Mouse (Mus musculus): ENCODE data around the gene Fetub. TPM values are rescaled to one million over a fixed set of nuclear protein-coding genes. Genes with fewer than 3 reads are reported as not detected.

Fetub gene
- 0.16 and 0.22 TPM in 2 replicates for polyA plus RNA-seq (2012; rRNA removed)

DNA sequence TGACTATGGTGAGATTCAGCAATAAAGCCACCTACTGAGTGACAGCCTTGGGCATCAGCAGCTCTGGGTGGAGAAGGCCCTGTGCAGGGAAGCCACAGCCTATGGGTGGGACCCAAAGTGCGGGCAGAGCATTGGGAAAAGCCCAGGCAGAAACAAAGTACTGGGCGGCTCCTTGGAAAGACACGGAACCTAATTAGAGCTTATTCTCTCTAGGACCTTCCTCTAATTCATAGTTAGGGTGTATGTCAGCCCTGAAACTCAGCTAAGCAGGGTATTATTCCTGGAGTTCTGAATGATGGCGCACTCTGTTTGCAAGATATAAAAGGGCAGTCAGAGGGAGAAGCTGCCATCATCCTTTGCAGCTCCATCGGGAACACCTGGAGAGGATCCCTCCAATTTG is at the start of gene Fetub:
TSS of gene Fetub (plus strand) at position 301 of the 400 bp plus-strand sequence.

DNA sequence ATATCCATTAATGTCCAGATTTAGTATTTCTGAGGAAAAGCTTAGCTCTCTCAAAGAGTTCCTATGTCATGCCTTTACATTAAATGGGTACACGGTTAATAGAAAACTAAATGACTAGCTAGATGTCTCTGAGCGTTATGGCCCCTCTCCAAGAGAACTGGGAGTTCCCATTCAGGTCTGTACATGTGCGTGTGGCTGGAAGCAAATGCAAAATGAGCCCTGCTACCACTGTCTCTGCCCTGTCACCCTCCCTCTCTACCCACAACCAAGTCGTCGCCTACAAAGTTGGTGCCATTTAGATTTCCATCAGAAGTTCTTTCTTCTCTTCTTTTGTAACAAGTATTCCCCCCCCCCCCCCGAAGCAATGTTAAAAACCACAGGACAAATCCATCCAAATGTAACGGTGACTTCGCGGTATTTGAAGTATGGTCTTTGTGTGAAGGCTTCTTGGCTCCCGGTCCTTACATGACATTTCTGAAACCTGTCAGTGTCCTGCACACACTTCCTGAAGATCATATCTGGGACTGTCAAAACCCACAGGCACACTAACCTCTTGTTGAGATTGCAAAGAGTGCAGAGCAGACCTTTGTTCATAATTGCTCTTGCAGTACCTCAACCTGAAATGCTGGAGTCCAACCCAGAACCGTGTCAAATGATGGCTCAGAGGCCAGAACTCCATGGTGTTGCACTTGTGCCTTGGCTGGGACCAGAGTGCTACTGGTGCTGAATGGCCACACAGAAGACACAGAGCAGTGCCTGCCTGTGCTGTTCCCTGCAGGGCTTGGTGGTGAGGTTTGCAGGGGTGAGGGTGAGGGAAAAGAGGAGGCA is 27.2 kb upstream of the Fetub start, which contains the start of gene Ahsg:
TSS of gene Ahsg (plus strand) at position 595 of the 828 bp plus-strand sequence.

DNA sequence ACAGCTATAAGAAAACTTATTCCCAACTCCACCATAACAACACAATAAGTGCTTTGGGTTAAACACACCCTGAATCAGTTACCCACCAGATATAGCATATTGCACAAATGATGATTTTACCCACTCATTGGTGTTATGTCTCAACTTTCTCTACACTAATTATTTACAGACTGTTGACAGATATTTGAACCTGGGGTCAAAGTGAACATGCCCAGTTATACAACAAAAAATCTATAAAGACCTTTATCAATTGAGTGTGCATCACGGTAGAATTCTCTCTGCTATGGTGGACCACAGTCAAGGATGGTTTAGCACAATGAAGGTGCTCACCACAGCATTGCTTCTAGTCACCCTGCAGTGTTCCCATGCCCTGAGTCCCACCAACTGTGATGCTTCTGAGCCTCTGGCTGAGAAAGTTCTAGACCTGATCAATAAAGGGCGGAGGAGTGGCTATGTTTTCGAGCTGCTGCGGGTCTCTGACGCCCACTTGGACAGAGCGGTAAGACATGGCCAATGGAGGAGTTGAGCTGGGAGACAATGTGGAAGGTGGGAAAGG is 32.8 kb downstream of the Fetub start, which contains the start of gene Hrg:
TSS of gene Hrg (plus strand) at position 233 of the 556 bp plus-strand sequence.

Other genes starting within 250 kb of the Fetub start
- gene Crygs, start 106.8 kb upstream of the Fetub start, polyA plus RNA-seq (2012; rRNA removed), result 0.11 TPM in 1 of 2 replicates, not detected in the other
- 17.4 and 18.3 TPM in 2 replicates for gene Tbccd1, start 60.7 kb upstream of the Fetub start, polyA plus RNA-seq (2012; rRNA removed)
- gene Dnajb11, start 60.5 kb upstream of the Fetub start, polyA plus RNA-seq (2012; rRNA removed), result 43.1 and 44.7 TPM in 2 replicates
- gene Ahsg, start 27.1 kb upstream of the Fetub start, polyA plus RNA-seq (2012; rRNA removed), result 0.13 and 0.70 TPM in 2 replicates
- not detected in 2 replicates for gene Hrg, start 32.7 kb downstream of the Fetub start, polyA plus RNA-seq (2012; rRNA removed)
- 0.09 TPM in 1 of 2 replicates, not detected in the other for gene Kng2, start 111.1 kb downstream of the Fetub start, polyA plus RNA-seq (2012; rRNA removed)
- gene Kng1, start 139.5 kb downstream of the Fetub start, polyA plus RNA-seq (2012; rRNA removed), result 0.13 TPM in 1 of 2 replicates, not detected in the other
- gene Eif4a2, start 189.1 kb downstream of the Fetub start, polyA plus RNA-seq (2012; rRNA removed), result 864 and 917 TPM in 2 replicates
- 3.3 and 3.4 TPM in 2 replicates for gene Rfc4, start 209.4 kb downstream of the Fetub start, polyA plus RNA-seq (2012; rRNA removed)
- 0.07 and 0.12 TPM in 2 replicates for gene Adipoq, start 228.2 kb downstream of the Fetub start, polyA plus RNA-seq (2012; rRNA removed)